Mouse (Mus musculus) lung, postnatal 10 days (tissue): ENCODE data around the gene Bora.
"Not testable (repeated sequence)": the region's sequence is repeated elsewhere in the genome, so short reads cannot be mapped to it uniquely, and the experiment has no call there.

Experiments used
- DNase-seq: peaks from one replicate; pipeline ENCODE4 v3.0.0; 2021

The Bora gene

GRCm38 (mm10) chr14:99046031-99046781, at the start of gene Bora, which contains the start of gene Mzt1:
Gene Bora (plus strand): TSS chr14:99046222.
Gene Mzt1 (minus strand): TSS chr14:99046134.
- DNase-seq: peak; percentile 92

- peak; percentile 12 for DNase-seq
Measured at GRCm38 (mm10) chr14:99010224-99010919, 35.6 kb upstream of the Bora start.

- DNase-seq: no peak
Measured at GRCm38 (mm10) chr14:99010920-99011313, 35.1 kb upstream of the Bora start.

GRCm38 (mm10) chr14:99018691-99019090, 27.3 kb upstream of the Bora start:
- DNase-seq: no peak

- no peak for DNase-seq
Measured at GRCm38 (mm10) chr14:99019136-99019808, 26.8 kb upstream of the Bora start.

- no peak for DNase-seq
Measured at GRCm38 (mm10) chr14:99022346-99023086, 23.5 kb upstream of the Bora start.

- no peak for DNase-seq
Measured at GRCm38 (mm10) chr14:99029987-99030386, 16.0 kb upstream of the Bora start.

GRCm38 (mm10) chr14:99031337-99031873, 14.6 kb upstream of the Bora start:
- DNase-seq: no peak

- no peak for DNase-seq
Measured at GRCm38 (mm10) chr14:99032596-99032995, 13.4 kb upstream of the Bora start.

GRCm38 (mm10) chr14:99034851-99035250, 11.2 kb upstream of the Bora start:
- not testable (repeated sequence) for DNase-seq

- DNase-seq: no peak
Measured at GRCm38 (mm10) chr14:99036039-99036438, 10.0 kb upstream of the Bora start.

- DNase-seq: no peak
Measured at GRCm38 (mm10) chr14:99037703-99038102, 8.3 kb upstream of the Bora start.

- DNase-seq: not testable (repeated sequence)
Measured at GRCm38 (mm10) chr14:99039308-99039707, 6.7 kb upstream of the Bora start.

GRCm38 (mm10) chr14:99041416-99041815, 4.6 kb upstream of the Bora start:
- no peak for DNase-seq

GRCm38 (mm10) chr14:99043499-99043898, 2.5 kb upstream of the Bora start:
- DNase-seq: no peak

GRCm38 (mm10) chr14:99044096-99044495, 1.9 kb upstream of the Bora start:
- DNase-seq: no peak

GRCm38 (mm10) chr14:99044718-99045117, 1.3 kb upstream of the Bora start:
- DNase-seq: no peak

- peak; percentile 30 for DNase-seq
Measured at GRCm38 (mm10) chr14:99045378-99046030, 518 bp upstream of the Bora start.

- DNase-seq: no peak
Measured at GRCm38 (mm10) chr14:99046782-99047181, 760 bp downstream of the Bora start.

GRCm38 (mm10) chr14:99058959-99059586, 13.1 kb downstream of the Bora start:
- peak; percentile 41 for DNase-seq

- peak; percentile 11 for DNase-seq
Measured at GRCm38 (mm10) chr14:99060616-99061015, 14.6 kb downstream of the Bora start.

- DNase-seq: no peak
Measured at GRCm38 (mm10) chr14:99063091-99063490, 17.1 kb downstream of the Bora start.
